Mouse (Mus musculus) lung, postnatal 4 days (tissue): ENCODE data around the gene Picalm.

Source experiments
- DNase-seq, 2 experiments: peaks; one replicate each; pipeline ENCODE4 v3.0.0; 2021

Picalm gene

GRCm38 (mm10) chr7:90129732-90130392 is at the start of gene Picalm:
TSS of gene Picalm (plus strand) at chr7:90130213.
- DNase-seq = peak; percentile 99

- DNase-seq = no peak
Observed at GRCm38 (mm10) chr7:90083799-90084198, 46.2 kb upstream of the Picalm start.

- DNase-seq = no peak
Observed at GRCm38 (mm10) chr7:90084531-90084930, 45.5 kb upstream of the Picalm start.

- no peak for DNase-seq
Observed at GRCm38 (mm10) chr7:90085713-90086112, 44.3 kb upstream of the Picalm start.

GRCm38 (mm10) chr7:90086821-90087220 is 43.2 kb upstream of the Picalm start:
- DNase-seq = no peak

GRCm38 (mm10) chr7:90090996-90091395 is 39.0 kb upstream of the Picalm start:
- DNase-seq = no peak

GRCm38 (mm10) chr7:90091756-90092155 is 38.3 kb upstream of the Picalm start:
- DNase-seq = no peak

GRCm38 (mm10) chr7:90092452-90093450 is 37.3 kb upstream of the Picalm start:
- no peak for DNase-seq

- DNase-seq = no peak
Observed at GRCm38 (mm10) chr7:90095097-90095496, 34.9 kb upstream of the Picalm start.

- peak; percentile 60 to 74 for DNase-seq
Observed at GRCm38 (mm10) chr7:90095766-90096372, 34.1 kb upstream of the Picalm start.

GRCm38 (mm10) chr7:90096609-90097008 is 33.4 kb upstream of the Picalm start:
- DNase-seq = no peak

- DNase-seq = no peak
Observed at GRCm38 (mm10) chr7:90098253-90098652, 31.8 kb upstream of the Picalm start.

GRCm38 (mm10) chr7:90099248-90099647 is 30.8 kb upstream of the Picalm start:
- no peak for DNase-seq

GRCm38 (mm10) chr7:90100614-90101160 is 29.3 kb upstream of the Picalm start:
- DNase-seq = no peak

GRCm38 (mm10) chr7:90116100-90116499 is 13.9 kb upstream of the Picalm start:
- no peak for DNase-seq

GRCm38 (mm10) chr7:90120106-90120505 is 9.9 kb upstream of the Picalm start:
- no peak for DNase-seq

GRCm38 (mm10) chr7:90124991-90125390 is 5.0 kb upstream of the Picalm start:
- DNase-seq = peak; percentile 58 to 81

- no peak for DNase-seq
Observed at GRCm38 (mm10) chr7:90128631-90129200, 1.3 kb upstream of the Picalm start.

- no peak for DNase-seq
Observed at GRCm38 (mm10) chr7:90129271-90129731, 712 bp upstream of the Picalm start.

GRCm38 (mm10) chr7:90130501-90131375 is 725 bp downstream of the Picalm start:
- peak in 1 of 2 experiments; percentile 31 for DNase-seq

- DNase-seq = no peak
Observed at GRCm38 (mm10) chr7:90131376-90131651, 1.3 kb downstream of the Picalm start.

- DNase-seq = peak in 1 of 2 experiments; percentile 10
Observed at GRCm38 (mm10) chr7:90131831-90132241, 1.8 kb downstream of the Picalm start.
